Mouse (Mus musculus): Measurements from ENCODE around the gene Pdcd4. TPM values are rescaled to one million over a fixed set of nuclear protein-coding genes. Genes with fewer than 3 reads are reported as not detected.

Pdcd4 gene
- 4.2 and 5.5 TPM in 2 replicates for total RNA-seq (2014; rRNA removed; ENCODE audit: low replicate concordance)
- polyA plus RNA-seq (2015; fragmentation: Nextera tagmentation; extraction: Ambion mirVana) = 28.6 and 34.8 TPM in 2 replicates

GRCm38 (mm10) chr19:53892061-53892460 is at the start of gene Pdcd4:
Pdcd4 (plus strand) TSS chr19:53892231.
- 0 out of 2 replicates have a peak within 1 kb of the TSS, but pooled peaks have one; percentile 8 for H3K9ac ChIP-seq (replicated peaks; ENCODE audit: low read depth, low read length)
- H3K36me3 ChIP-seq (replicated peaks; ENCODE audit: control insufficient read depth, insufficient read depth, low read length) = no peaks in the 10 kb centered on the region
- DNase-seq (ENCODE audit: low spot score) (no peak), ATAC-seq (ENCODE audit: insufficient read depth, low read depth) (0 out of 2 replicates have a peak, but pooled peaks have one; percentile 46)
- H3K4me2 ChIP-seq (ENCODE audit: low read depth, low read length) = no peak within 1 kb of the TSS
- TF ChIP-seq EP300 (IDR thresholded peaks at IDR 0.05; ENCODE audit: low read depth) (no peak), CTCF (IDR thresholded peaks at IDR 0.05; ENCODE audit: low read depth) (no peak)
- WGBS = 20% methylated on average over 3 of the region's 3 CpGs
- H3K27me3 ChIP-seq (ENCODE audit: control insufficient read depth, insufficient read depth, low read length) = no peaks in the 10 kb centered on the region
- H3K4me1 ChIP-seq (ENCODE audit: control insufficient read depth, insufficient read depth) = peaks cover 32% of the 10 kb centered on the region
- peak within 1 kb of the TSS; percentile 68 for H3K27ac ChIP-seq (ENCODE audit: low read depth)
- H3K4me3 ChIP-seq (ENCODE audit: low read depth, low read length) = no peak within 1 kb of the TSS
- H3K9me3 ChIP-seq (replicated peaks; ENCODE audit: control insufficient read depth, low read length) = no peaks in the 10 kb centered on the region

GRCm38 (mm10) chr19:53843972-53844371 is 48.1 kb upstream of the Pdcd4 start:
- no peaks in the 10 kb centered on the region for H3K27me3 ChIP-seq (ENCODE audit: control insufficient read depth, insufficient read depth, low read length)
- peaks cover 12% of the 10 kb centered on the region for H3K4me1 ChIP-seq (ENCODE audit: control insufficient read depth, insufficient read depth)
- DNase-seq (ENCODE audit: low spot score) = peak; percentile 69

GRCm38 (mm10) chr19:53848272-53848995 is 43.6 kb upstream of the Pdcd4 start:
- Histone ChIP-seq H3K9me3 (replicated peaks; ENCODE audit: control insufficient read depth, low read length) (no peaks in the 10 kb centered on the region), H3K27me3 (ENCODE audit: control insufficient read depth, insufficient read depth, low read length) (no peaks in the 10 kb centered on the region), H3K9ac (replicated peaks; ENCODE audit: low read depth, low read length) (no peak overlapping the region), H3K36me3 (replicated peaks; ENCODE audit: control insufficient read depth, insufficient read depth, low read length) (peaks cover 48% of the 10 kb centered on the region), H3K4me3 (ENCODE audit: low read depth, low read length) (no peak overlapping the region), H3K4me2 (ENCODE audit: low read depth, low read length) (no peak overlapping the region), H3K4me1 (ENCODE audit: control insufficient read depth, insufficient read depth) (peaks cover 15% of the 10 kb centered on the region), H3K27ac (ENCODE audit: low read depth) (peak overlapping the region; percentile 46; the same call in 1 of the 2 replicates)
- DNase-seq (ENCODE audit: low spot score) = no peak
- no peak for ATAC-seq (ENCODE audit: insufficient read depth, low read depth)
- TF ChIP-seq EP300 (IDR thresholded peaks at IDR 0.05; ENCODE audit: low read depth) (no peak), CTCF (IDR thresholded peaks at IDR 0.05; ENCODE audit: low read depth) (no peak)
- 74% methylated on average over 10 of the region's 10 CpGs for WGBS

More at GRCm38 (mm10) chr19:53843972-53844371, 48.1 kb upstream of the Pdcd4 start:
- Histone ChIP-seq H3K27ac (ENCODE audit: low read depth) (0 out of 2 replicates have a peak overlapping the region, but pooled peaks have one; percentile 36), H3K4me2 (ENCODE audit: low read depth, low read length) (no peak overlapping the region), H3K36me3 (replicated peaks; ENCODE audit: control insufficient read depth, insufficient read depth, low read length) (peaks cover 65% of the 10 kb centered on the region), H3K9ac (replicated peaks; ENCODE audit: low read depth, low read length) (no peak overlapping the region), H3K4me3 (ENCODE audit: low read depth, low read length) (no peak overlapping the region), H3K9me3 (replicated peaks; ENCODE audit: control insufficient read depth, low read length) (no peaks in the 10 kb centered on the region)
- 0 out of 2 replicates have a peak, but pooled peaks have one; percentile 4 for TF ChIP-seq EP300 (IDR thresholded peaks at IDR 0.05; ENCODE audit: low read depth)
- TF ChIP-seq CTCF (IDR thresholded peaks at IDR 0.05; ENCODE audit: low read depth) = no peak
- peak; percentile 49 for ATAC-seq (ENCODE audit: insufficient read depth, low read depth)
- 37% methylated on average over 8 of the region's 8 CpGs for WGBS

DNA sequence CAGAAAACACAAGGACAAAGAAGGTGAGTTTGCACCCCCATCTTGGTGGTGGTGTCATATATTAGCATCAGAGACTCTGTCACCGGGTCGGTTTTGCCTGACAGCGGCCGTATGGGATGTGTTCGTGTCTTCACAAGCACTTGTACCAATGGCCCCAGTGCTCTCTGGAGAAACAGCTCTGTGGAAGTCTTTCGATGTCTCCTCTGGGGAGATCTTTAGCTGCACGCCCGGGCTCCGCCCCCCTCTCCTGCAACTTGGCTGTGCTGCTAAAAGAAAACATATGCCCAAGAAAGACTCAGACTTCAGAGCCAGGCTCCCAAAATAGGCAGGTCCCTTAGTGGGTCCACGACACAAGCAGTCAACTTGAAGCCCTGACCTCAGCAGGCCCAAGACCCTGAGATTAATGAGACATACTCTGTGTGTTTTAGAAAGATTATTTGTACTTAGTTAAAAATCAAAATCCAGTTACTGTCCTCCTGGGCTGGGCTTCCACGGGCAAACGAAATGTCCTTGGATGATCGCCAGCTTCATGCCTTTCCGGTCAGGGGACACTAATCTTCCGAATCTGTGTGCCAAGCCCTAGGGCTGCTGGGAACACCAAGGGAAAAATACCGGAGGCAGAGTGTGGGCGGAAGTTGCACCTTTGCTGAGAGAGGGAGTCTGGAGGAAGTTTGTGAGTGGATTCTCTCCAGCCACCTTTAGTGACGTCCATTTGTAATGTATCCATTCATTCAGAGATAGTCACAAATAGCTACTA is 41.7 kb upstream of the Pdcd4 start:
- Histone ChIP-seq H3K4me2 (ENCODE audit: low read depth, low read length) (no peak overlapping the region; the same call in 1 of the 2 replicates), H3K9ac (replicated peaks; ENCODE audit: low read depth, low read length) (no peak overlapping the region)
- 20% methylated on average over 18 of the region's 18 CpGs for WGBS

GRCm38 (mm10) chr19:53851352-53851751 is 40.7 kb upstream of the Pdcd4 start:
- H3K27ac ChIP-seq (ENCODE audit: low read depth) = 0 out of 2 replicates have a peak overlapping the region, but pooled peaks have one; percentile 83
- H3K27me3 ChIP-seq (ENCODE audit: control insufficient read depth, insufficient read depth, low read length) = no peaks in the 10 kb centered on the region
- no peak for TF ChIP-seq EP300 (IDR thresholded peaks at IDR 0.05; ENCODE audit: low read depth)
- TF ChIP-seq CTCF (IDR thresholded peaks at IDR 0.05; ENCODE audit: low read depth) = no peak
- DNase-seq (ENCODE audit: low spot score) (no peak), ATAC-seq (ENCODE audit: insufficient read depth, low read depth) (no peak)
- H3K9ac ChIP-seq (replicated peaks; ENCODE audit: low read depth, low read length) = no peak overlapping the region
- peaks cover 46% of the 10 kb centered on the region for H3K36me3 ChIP-seq (replicated peaks; ENCODE audit: control insufficient read depth, insufficient read depth, low read length)
- H3K4me1 ChIP-seq (ENCODE audit: control insufficient read depth, insufficient read depth) = peaks cover 14% of the 10 kb centered on the region
- 78% methylated on average over 13 of the region's 13 CpGs for WGBS
- no peak overlapping the region for H3K4me3 ChIP-seq (ENCODE audit: low read depth, low read length)
- no peak overlapping the region for H3K4me2 ChIP-seq (ENCODE audit: low read depth, low read length)
- H3K9me3 ChIP-seq (replicated peaks; ENCODE audit: control insufficient read depth, low read length) = no peaks in the 10 kb centered on the region

More for the DNA sequence above, 41.7 kb upstream of the Pdcd4 start:
- Histone ChIP-seq H3K36me3 (replicated peaks; ENCODE audit: control insufficient read depth, insufficient read depth, low read length) (peaks cover 48% of the 10 kb centered on the region), H3K27me3 (ENCODE audit: control insufficient read depth, insufficient read depth, low read length) (no peaks in the 10 kb centered on the region), H3K4me3 (ENCODE audit: low read depth, low read length) (no peak overlapping the region), H3K4me1 (ENCODE audit: control insufficient read depth, insufficient read depth) (peaks cover 15% of the 10 kb centered on the region), H3K9me3 (replicated peaks; ENCODE audit: control insufficient read depth, low read length) (no peaks in the 10 kb centered on the region), H3K27ac (ENCODE audit: low read depth) (peak overlapping the region; percentile 83)
- TF ChIP-seq EP300 (IDR thresholded peaks at IDR 0.05; ENCODE audit: low read depth) (peak; percentile 31; the same call in 1 of the 2 replicates), CTCF (IDR thresholded peaks at IDR 0.05; ENCODE audit: low read depth) (no peak)
- DNase-seq (ENCODE audit: low spot score) (peak; percentile 81), ATAC-seq (ENCODE audit: insufficient read depth, low read depth) (peak; percentile 63)
